Comparison of ENCODE assay signal across 9 mouse cellular contexts in genomic region chr5:135855156-135855555, GRCm38 (mm10). TPM values are rescaled to one million over a fixed set of nuclear protein-coding genes. Genes with fewer than 3 reads are reported as not detected.
DNase-seq lines count a peak whose midpoint lies in the region; ATAC-seq and TF ChIP-seq lines count a peak whose summit lies in the region.
"Had no signal": no experiment of that assay in that cellular context is flagged by ENCODE, and none has a peak within 500 bp of the region (broad histone marks: within the 10 kb centered on the region; RNA-seq: fewer than 3 reads in every experiment).

No protein-coding gene starts in this region.

- no peaks in the 10 kb centered on the region for H3K36me3 ChIP-seq in heart, adult 2 months (ENCODE audit: control insufficient read depth, insufficient read depth, low read length)
- H3K36me3 ChIP-seq: heart, embryonic 15.5 days had no signal

- TF ChIP-seq POLR2A in heart, adult 2 months (IDR thresholded peaks at IDR 0.05; ENCODE audit: insufficient read depth, low read depth, low read length) = no peak

- no peak overlapping the region for H3K4me3 ChIP-seq in heart, adult 2 months
- H3K4me3 ChIP-seq: heart, embryonic 15.5 days had no signal

- H3K27me3 ChIP-seq in heart, adult 2 months (ENCODE audit: control insufficient read depth, insufficient read depth, low read length) = peaks cover 25% of the 10 kb centered on the region

- peak; percentile 51 to 53 for DNase-seq in CD8-positive naive resting alpha-beta T cell, adult 2 months (ENCODE audit: low read depth in 2 of 2, low spot score in 2 of 2)
- peak; percentile 79 for DNase-seq in ZHBTc4 (ENCODE audit: low read depth, low spot score)
- DNase-seq in embryo, embryonic 10 days (ENCODE audit: low spot score) = peak; percentile 85
- peak; percentile 63 to 84 for DNase-seq in heart, adult 2 months
- peak; percentile 87 for DNase-seq in kidney, postnatal 4 days
- peak; percentile 83 for DNase-seq in lung, postnatal 14 days
- peak; percentile 73 for DNase-seq in right cerebral cortex, postnatal 25 days

- TF ChIP-seq EP300 in heart, adult 2 months (IDR thresholded peaks at IDR 0.05; ENCODE audit: insufficient read depth, low read depth, low read length) = peak; percentile 69; the same call in 1 of the 2 replicates

- no peak overlapping the region for H3K9ac ChIP-seq in heart, adult 2 months (ENCODE audit: low read depth, low read length)
- H3K9ac ChIP-seq: heart, embryonic 15.5 days had no signal

- TF ChIP-seq CTCF in heart, adult 2 months (IDR thresholded peaks at IDR 0.05) = peak; percentile 77

- no peaks in the 10 kb centered on the region for H3K4me1 ChIP-seq in heart, adult 2 months (ENCODE audit: control insufficient read depth, insufficient read depth, low read length)

- H3K27ac ChIP-seq in heart, adult 2 months = no peak overlapping the region
- H3K27ac ChIP-seq: heart, embryonic 15.5 days had no signal

- intact Hi-C loops in heart, adult 2 months (cut with DNase I) = loop anchor here (1.0 kb wide), 2 partner anchors 61 to 239 kb away; no protein-coding TSS in a partner anchor

- no peaks in the 10 kb centered on the region for H3K79me2 ChIP-seq in heart, adult 2 months (replicated peaks; ENCODE audit: control insufficient read depth, insufficient read depth, low read length)

- WGBS in heart, adult 2 months = 4% methylated on average over 4 of the region's 4 CpGs

- ATAC-seq in erythroid progenitor cell, adult 5-6 weeks (replicated peaks; ENCODE audit: low FRiP score, poor library complexity, severe bottlenecking) = no peak

RNA-seq across cellular contexts. Expression of gene Hspb1, which starts 32.6 kb away (rescaled TPM):
- 100 to 1,000 TPM; 434 to 446 TPM for total RNA-seq in heart, adult 2 months (2021)
- 427 and 635 TPM in 2 replicates for polyA plus RNA-seq in heart, adult 2 months (2012; rRNA removed)
- total RNA-seq in erythroid progenitor cell, adult 5-6 weeks (2015; ENCODE audit: low replicate concordance) = not detected in 2 replicates
- total RNA-seq in erythroid progenitor cell, adult 5-6 weeks (2017; ENCODE audit: low replicate concordance) = not detected in 2 replicates

RNA-seq across cellular contexts. Expression of gene Srrm3, which starts 48.5 kb away (rescaled TPM):
- total RNA-seq in heart, adult 2 months (2021) = not detected
- not detected in 2 replicates for polyA plus RNA-seq in heart, adult 2 months (2012; rRNA removed)
- not detected in 2 replicates for total RNA-seq in erythroid progenitor cell, adult 5-6 weeks (2015; ENCODE audit: low replicate concordance)
- not detected in 2 replicates for total RNA-seq in erythroid progenitor cell, adult 5-6 weeks (2017; ENCODE audit: low replicate concordance)

Comparison
In these comparisons a context has a peak if more than half of its experiments do, and no peak if none do; other contexts are left out.
1. RNA of gene Hspb1, which starts 32.6 kb away (total RNA-seq): 434 to 446 TPM in heart, adult 2 months; not detected in erythroid progenitor cell, adult 5-6 weeks; every median in the first group is over 100 times any median in the second.
2. Peak in every context shown above with its lines, with median percentiles within 50 percentile points of each other: DNase-seq.